Mouse (Mus musculus): Measurements from ENCODE around the gene Tob2. TPM values are rescaled to one million over a fixed set of nuclear protein-coding genes. Genes with fewer than 3 reads are reported as not detected.

Tob2 gene
- polyA plus RNA-seq, 1 experiment from 2014 or later, result 24.1 TPM

GRCm38 (mm10) chr15:81871604-81872261 lies 13.1 kb upstream of the Tob2 start, which contains the start of gene Phf5a:
Gene Phf5a (minus strand): TSS chr15:81871911.
- peak; percentile 86 for ATAC-seq (ENCODE audit: low FRiP score, low TSS enrichment)
- Histone ChIP-seq H3K36me3 (ENCODE audit: control insufficient read depth, insufficient read depth, low read length) (peaks cover 40% of the 10 kb centered on the region), H3K4me3 (ENCODE audit: low read length) (peak within 1 kb of the TSS; percentile 97), H3K4me2 (replicated peaks; ENCODE audit: low read depth, low read length) (peak within 1 kb of the TSS; percentile 87), H3K27me3 (ENCODE audit: control insufficient read depth, insufficient read depth, low read length) (no peaks in the 10 kb centered on the region), H3K9me3 (ENCODE audit: control insufficient read depth, low read length) (no peaks in the 10 kb centered on the region), H3K27ac (ENCODE audit: low read depth, low read length) (peak within 1 kb of the TSS; percentile 98), H3K4me1 (ENCODE audit: control insufficient read depth, insufficient read depth, low read length) (peaks cover 3% of the 10 kb centered on the region; the same call in 1 of the 2 replicates), H3K9ac (ENCODE audit: low read depth, low read length) (peak within 1 kb of the TSS; percentile 85)
- under 1% methylated on average over 30 of the region's 30 CpGs for WGBS

- Histone ChIP-seq H3K9ac (ENCODE audit: low read depth, low read length) (no peak overlapping the region), H3K36me3 (ENCODE audit: control insufficient read depth, insufficient read depth, low read length) (peaks cover 58% of the 10 kb centered on the region), H3K4me2 (replicated peaks; ENCODE audit: low read depth, low read length) (no peak overlapping the region), H3K4me1 (ENCODE audit: control insufficient read depth, insufficient read depth, low read length) (peaks cover 3% of the 10 kb centered on the region; the same call in 1 of the 2 replicates), H3K27me3 (ENCODE audit: control insufficient read depth, insufficient read depth, low read length) (no peaks in the 10 kb centered on the region), H3K9me3 (ENCODE audit: control insufficient read depth, low read length) (no peaks in the 10 kb centered on the region), H3K27ac (ENCODE audit: low read depth, low read length) (no peak overlapping the region), H3K4me3 (ENCODE audit: low read length) (no peak overlapping the region)
- 98% methylated on average over 5 of the region's 5 CpGs for WGBS
- no peak for ATAC-seq (ENCODE audit: low FRiP score, low TSS enrichment)
These were observed 11.4 kb upstream of the Tob2 start for GRCm38 (mm10) chr15:81869985-81870384.

- Histone ChIP-seq H3K27me3 (ENCODE audit: control insufficient read depth, insufficient read depth, low read length) (no peaks in the 10 kb centered on the region), H3K36me3 (ENCODE audit: control insufficient read depth, insufficient read depth, low read length) (peaks cover 53% of the 10 kb centered on the region), H3K9me3 (ENCODE audit: control insufficient read depth, low read length) (no peaks in the 10 kb centered on the region), H3K4me1 (ENCODE audit: control insufficient read depth, insufficient read depth, low read length) (no peaks in the 10 kb centered on the region), H3K4me2 (replicated peaks; ENCODE audit: low read depth, low read length) (no peak overlapping the region), H3K27ac (ENCODE audit: low read depth, low read length) (no peak overlapping the region), H3K9ac (ENCODE audit: low read depth, low read length) (no peak overlapping the region), H3K4me3 (ENCODE audit: low read length) (no peak overlapping the region)
- 95% methylated on average over 7 of the region's 7 CpGs for WGBS
- no peak for ATAC-seq (ENCODE audit: low FRiP score, low TSS enrichment)
These were observed 5.6 kb upstream of the Tob2 start for GRCm38 (mm10) chr15:81864238-81864637.

DNA sequence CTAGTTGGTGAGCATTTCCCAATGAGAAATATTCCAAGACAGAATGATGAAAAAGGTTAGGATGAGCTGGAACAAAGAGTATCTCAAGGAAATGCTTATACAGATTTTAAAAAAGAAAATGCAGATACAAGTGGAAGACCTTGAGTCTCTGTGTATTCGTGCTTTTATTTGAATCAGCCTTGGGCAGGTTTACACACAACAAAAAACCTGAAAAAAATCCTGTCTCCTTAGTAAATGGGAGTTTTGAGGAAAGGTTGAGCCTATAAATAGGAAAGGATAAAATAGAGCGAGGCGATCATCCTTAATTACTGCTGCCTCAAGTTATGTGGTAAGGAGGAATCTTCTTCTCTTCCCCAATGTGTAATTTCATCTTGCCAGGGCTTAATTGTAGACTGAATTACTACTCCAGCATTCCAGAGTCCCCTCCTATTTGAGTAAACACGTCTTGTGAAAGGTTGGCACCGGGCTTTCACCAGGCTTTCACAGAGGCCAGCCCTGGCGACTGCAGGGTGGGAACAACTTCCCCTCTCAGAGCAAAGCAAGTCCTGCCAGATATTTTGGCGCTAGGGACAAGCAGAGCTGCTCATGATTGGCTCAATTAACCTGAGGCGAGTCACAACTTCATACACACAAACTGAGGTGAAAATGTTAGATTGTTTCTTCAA lies 2.0 kb upstream of the Tob2 start:
- H3K4me3 ChIP-seq (ENCODE audit: low read length), result peak overlapping the region; percentile 92; the same call in 1 of the 2 replicates
- no peaks in the 10 kb centered on the region for H3K4me1 ChIP-seq (ENCODE audit: control insufficient read depth, insufficient read depth, low read length)
- no peak for ATAC-seq (ENCODE audit: low FRiP score, low TSS enrichment)
- no peaks in the 10 kb centered on the region for H3K27me3 ChIP-seq (ENCODE audit: control insufficient read depth, insufficient read depth, low read length)
- H3K9ac ChIP-seq (ENCODE audit: low read depth, low read length), result no peak overlapping the region
- H3K4me2 ChIP-seq (replicated peaks; ENCODE audit: low read depth, low read length), result peak overlapping the region; percentile 91; the same call in 1 of the 2 replicates
- peaks cover 17% of the 10 kb centered on the region for H3K36me3 ChIP-seq (ENCODE audit: control insufficient read depth, insufficient read depth, low read length)
- peak overlapping the region; percentile 25; the same call in 1 of the 2 replicates for H3K27ac ChIP-seq (ENCODE audit: low read depth, low read length)
- 42% methylated on average over 8 of the region's 8 CpGs for WGBS
- H3K9me3 ChIP-seq (ENCODE audit: control insufficient read depth, low read length), result no peaks in the 10 kb centered on the region

- WGBS, result under 1% methylated on average over 39 of the region's 39 CpGs
These were observed 997 bp upstream of the Tob2 start for GRCm38 (mm10) chr15:81859330-81860255.

GRCm38 (mm10) chr15:81858138-81858516 lies 469 bp downstream of the Tob2 start:
- no peaks in the 10 kb centered on the region for H3K9me3 ChIP-seq (ENCODE audit: control insufficient read depth, low read length)
- 0% methylated on average over 23 of the region's 23 CpGs for WGBS
- H3K36me3 ChIP-seq (ENCODE audit: control insufficient read depth, insufficient read depth, low read length), result no peaks in the 10 kb centered on the region; the same call in 1 of the 2 replicates
- 0 out of 2 replicates have a peak, but pooled peaks cover 6% of the 10 kb centered on the region for H3K4me1 ChIP-seq (ENCODE audit: control insufficient read depth, insufficient read depth, low read length)
- peak overlapping the region; percentile 91 for H3K9ac ChIP-seq (ENCODE audit: low read depth, low read length)
- H3K27me3 ChIP-seq (ENCODE audit: control insufficient read depth, insufficient read depth, low read length), result no peaks in the 10 kb centered on the region
- peak overlapping the region; percentile 92 for H3K4me3 ChIP-seq (ENCODE audit: low read length)
- H3K4me2 ChIP-seq (replicated peaks; ENCODE audit: low read depth, low read length), result peak overlapping the region; percentile 91
- ATAC-seq (ENCODE audit: low FRiP score, low TSS enrichment), result peak; percentile 32
- peak overlapping the region; percentile 97 for H3K27ac ChIP-seq (ENCODE audit: low read depth, low read length)

More at GRCm38 (mm10) chr15:81859330-81860255, 997 bp upstream of the Tob2 start:
- peak; percentile 82 for ATAC-seq (ENCODE audit: low FRiP score, low TSS enrichment)
- peak overlapping the region; percentile 91 for H3K4me2 ChIP-seq (replicated peaks; ENCODE audit: low read depth, low read length)
- H3K9ac ChIP-seq (ENCODE audit: low read depth, low read length), result peak overlapping the region; percentile 91
- no peaks in the 10 kb centered on the region for H3K27me3 ChIP-seq (ENCODE audit: control insufficient read depth, insufficient read depth, low read length)
- peak overlapping the region; percentile 92 for H3K4me3 ChIP-seq (ENCODE audit: low read length)
- H3K4me1 ChIP-seq (ENCODE audit: control insufficient read depth, insufficient read depth, low read length), result 0 out of 2 replicates have a peak, but pooled peaks cover 6% of the 10 kb centered on the region
- no peaks in the 10 kb centered on the region for H3K9me3 ChIP-seq (ENCODE audit: control insufficient read depth, low read length)
- H3K36me3 ChIP-seq (ENCODE audit: control insufficient read depth, insufficient read depth, low read length), result peaks cover 9% of the 10 kb centered on the region; the same call in 1 of the 2 replicates
- peak overlapping the region; percentile 97 for H3K27ac ChIP-seq (ENCODE audit: low read depth, low read length)

- Histone ChIP-seq H3K9me3 (ENCODE audit: control insufficient read depth, low read length) (no peaks in the 10 kb centered on the region), H3K36me3 (ENCODE audit: control insufficient read depth, insufficient read depth, low read length) (peaks cover 1% of the 10 kb centered on the region; the same call in 1 of the 2 replicates), H3K4me2 (replicated peaks; ENCODE audit: low read depth, low read length) (peak overlapping the region; percentile 91), H3K27me3 (ENCODE audit: control insufficient read depth, insufficient read depth, low read length) (no peaks in the 10 kb centered on the region), H3K4me1 (ENCODE audit: control insufficient read depth, insufficient read depth, low read length) (0 out of 2 replicates have a peak, but pooled peaks cover 6% of the 10 kb centered on the region), H3K9ac (ENCODE audit: low read depth, low read length) (peak overlapping the region; percentile 91), H3K27ac (ENCODE audit: low read depth, low read length) (peak overlapping the region; percentile 97), H3K4me3 (ENCODE audit: low read length) (peak overlapping the region; percentile 92)
- under 1% methylated on average over 33 of the region's 33 CpGs for WGBS
- 0 out of 2 replicates have a peak, but pooled peaks have one; percentile 22 for ATAC-seq (ENCODE audit: low FRiP score, low TSS enrichment)
These were observed 876 bp downstream of the Tob2 start for GRCm38 (mm10) chr15:81857724-81858116.

- 0 out of 2 replicates have a peak, but pooled peaks cover 6% of the 10 kb centered on the region for H3K4me1 ChIP-seq (ENCODE audit: control insufficient read depth, insufficient read depth, low read length)
- no peaks in the 10 kb centered on the region for H3K9me3 ChIP-seq (ENCODE audit: control insufficient read depth, low read length)
- H3K27ac ChIP-seq (ENCODE audit: low read depth, low read length), result peak overlapping the region; percentile 97; the same call in 1 of the 2 replicates
- ATAC-seq (ENCODE audit: low FRiP score, low TSS enrichment), result no peak
- peak overlapping the region; percentile 91 for H3K9ac ChIP-seq (ENCODE audit: low read depth, low read length)
- H3K4me2 ChIP-seq (replicated peaks; ENCODE audit: low read depth, low read length), result peak overlapping the region; percentile 91
- WGBS, result under 1% methylated on average over 14 of the region's 14 CpGs
- H3K27me3 ChIP-seq (ENCODE audit: control insufficient read depth, insufficient read depth, low read length), result no peaks in the 10 kb centered on the region
- H3K4me3 ChIP-seq (ENCODE audit: low read length), result peak overlapping the region; percentile 92
- peaks cover 7% of the 10 kb centered on the region for H3K36me3 ChIP-seq (ENCODE audit: control insufficient read depth, insufficient read depth, low read length)
These were observed 1.5 kb downstream of the Tob2 start for GRCm38 (mm10) chr15:81856938-81857723.

Data from kidney, embryonic 14.5 days (tissue).